In genomic region chr11:101700446-101700845, GRCm38 (mm10) we compare ENCODE assay signal across 8 mouse cellular contexts. TPM values are rescaled to one million over a fixed set of nuclear protein-coding genes. Genes with fewer than 3 reads are reported as not detected.
DNase-seq lines count a peak whose midpoint lies in the region; ATAC-seq and TF ChIP-seq lines count a peak whose summit lies in the region.

No protein-coding gene starts in this region.

- peak; percentile 82 for ATAC-seq in Patski
- ATAC-seq in embryonic facial prominence, embryonic 13.5 days (ENCODE audit: insufficient number of reproducible peaks, insufficient read depth, low FRiP score, low TSS enrichment, low read depth), result no peak
- ATAC-seq in intestine, embryonic 16.5 days, result peak; percentile 47; the same call in 1 of the 2 replicates

- peak overlapping the region; percentile 13; the same call in 1 of the 2 replicates for H3K27ac ChIP-seq in embryonic facial prominence, embryonic 13.5 days
- H3K27ac ChIP-seq in intestine, embryonic 16.5 days (ENCODE audit: low read length), result no peak overlapping the region

- H3K9me3 ChIP-seq in embryonic facial prominence, embryonic 13.5 days, result no peaks in the 10 kb centered on the region
- no peaks in the 10 kb centered on the region; the same call in 1 of the 2 replicates for H3K9me3 ChIP-seq in intestine, embryonic 16.5 days (ENCODE audit: control insufficient read depth, low read length)

- CTCF ChIA-PET in Patski (lab: Charles Lee), result interaction anchor here (2.0 kb wide), 2 partner anchors 23 to 32 kb away, joined by 5 to 6 read pairs; partner anchors contain the start of gene Dhx8

- POLR2A ChIA-PET in Patski (lab: Charles Lee), result no interaction called here

- DNase-seq in layer of hippocampus, adult 11-12 months (ENCODE audit: low spot score), result peak; percentile 50
- DNase-seq in layer of hippocampus, adult 9-10 months (ENCODE audit: low spot score), result no peak
- no peak for DNase-seq in Patski (ENCODE audit: low read depth, low spot score)
- peak; percentile 62 for DNase-seq in lung, postnatal 14 days
- DNase-seq in thymus, postnatal 4 days, result no peak
- no peak for DNase-seq in right cerebral cortex, adult 2 months (ENCODE audit: low spot score in 2 of 2)

- H3K36me3 ChIP-seq in embryonic facial prominence, embryonic 13.5 days, result no peaks in the 10 kb centered on the region
- no peaks in the 10 kb centered on the region for H3K36me3 ChIP-seq in intestine, embryonic 16.5 days (ENCODE audit: control insufficient read depth, insufficient read depth, low read length)

- H3K4me1 ChIP-seq in embryonic facial prominence, embryonic 13.5 days, result peaks cover 27% of the 10 kb centered on the region
- H3K4me1 ChIP-seq in intestine, embryonic 16.5 days (ENCODE audit: control insufficient read depth, insufficient read depth, low read length), result peaks cover 35% of the 10 kb centered on the region

- H3K27me3 ChIP-seq in Patski, result no peaks in the 10 kb centered on the region
- no peaks in the 10 kb centered on the region for H3K27me3 ChIP-seq in embryonic facial prominence, embryonic 13.5 days
- H3K27me3 ChIP-seq in intestine, embryonic 16.5 days (replicated peaks; ENCODE audit: control insufficient read depth, insufficient read depth, low read length), result no peaks in the 10 kb centered on the region

- in situ Hi-C loops in Patski (cut with MboI; ENCODE audit: low pct_unique_long_range_greater_than_20kb), result no loop called here

- no peak overlapping the region for H3K9ac ChIP-seq in embryonic facial prominence, embryonic 13.5 days
- H3K9ac ChIP-seq in intestine, embryonic 16.5 days (ENCODE audit: low read depth, low read length), result no peak overlapping the region

- TF ChIP-seq CTCF in Patski (IDR thresholded peaks at IDR 0.05), result no peak

- no peak overlapping the region; the same call in 1 of the 2 replicates for H3K4me2 ChIP-seq in embryonic facial prominence, embryonic 13.5 days
- H3K4me2 ChIP-seq in intestine, embryonic 16.5 days (ENCODE audit: low read depth, low read length), result no peak overlapping the region

- 23% methylated on average over 12 of the region's 12 CpGs for WGBS in embryonic facial prominence, embryonic 13.5 days
- 12% methylated on average over 12 of the region's 12 CpGs for WGBS in intestine, embryonic 16.5 days

- H3K4me3 ChIP-seq in embryonic facial prominence, embryonic 13.5 days, result no peak overlapping the region
- H3K4me3 ChIP-seq in intestine, embryonic 16.5 days (ENCODE audit: low read length), result no peak overlapping the region

RNA-seq across cellular contexts. Expression of gene Dhx8, which starts 32.3 kb away (rescaled TPM):
- 24.8 TPM for polyA plus RNA-seq in Patski (2021)
- 45.0 and 49.0 TPM in 2 replicates for polyA plus RNA-seq in embryonic facial prominence, embryonic 13.5 days (2015; fragmentation: Nextera tagmentation; extraction: Ambion mirVana)
- polyA plus RNA-seq in intestine, embryonic 16.5 days (2015; fragmentation: Nextera tagmentation; extraction: Ambion mirVana), result 21.4 and 23.0 TPM in 2 replicates

RNA-seq across cellular contexts. Expression of gene Arl4d, which starts 35.1 kb away (rescaled TPM):
- 9.7 TPM for polyA plus RNA-seq in Patski (2021)
- 3.3 and 3.4 TPM in 2 replicates for polyA plus RNA-seq in embryonic facial prominence, embryonic 13.5 days (2015; fragmentation: Nextera tagmentation; extraction: Ambion mirVana)
- 6.6 and 6.9 TPM in 2 replicates for polyA plus RNA-seq in intestine, embryonic 16.5 days (2015; fragmentation: Nextera tagmentation; extraction: Ambion mirVana)

Comparison
In these comparisons a context has a peak if more than half of its experiments do, and no peak if none do; other contexts are left out.
1. DNase-seq: peak in layer of hippocampus, adult 11-12 months (single experiment) and lung, postnatal 14 days (single experiment); none in layer of hippocampus, adult 9-10 months (single experiment), Patski (single experiment), thymus, postnatal 4 days (single experiment) and right cerebral cortex, adult 2 months (0 of 2).